Mouse (Mus musculus) embryo, embryonic 11 days (tissue): Measurements from ENCODE around the gene Cd2bp2.

Source experiments
- DNase-seq: peaks from one replicate; pipeline ENCODE4 v3.0.0-alpha.2; 2015

The Cd2bp2 gene

GRCm38 (mm10) chr7:127195544-127196295, at the start of gene Cd2bp2:
Gene Cd2bp2, minus strand, starts transcription at chr7:127196050.
- peak; percentile 99 for DNase-seq

- peak; percentile 17 for DNase-seq
These were observed 49.0 kb upstream of the Cd2bp2 start for GRCm38 (mm10) chr7:127244658-127245510.

DNA sequence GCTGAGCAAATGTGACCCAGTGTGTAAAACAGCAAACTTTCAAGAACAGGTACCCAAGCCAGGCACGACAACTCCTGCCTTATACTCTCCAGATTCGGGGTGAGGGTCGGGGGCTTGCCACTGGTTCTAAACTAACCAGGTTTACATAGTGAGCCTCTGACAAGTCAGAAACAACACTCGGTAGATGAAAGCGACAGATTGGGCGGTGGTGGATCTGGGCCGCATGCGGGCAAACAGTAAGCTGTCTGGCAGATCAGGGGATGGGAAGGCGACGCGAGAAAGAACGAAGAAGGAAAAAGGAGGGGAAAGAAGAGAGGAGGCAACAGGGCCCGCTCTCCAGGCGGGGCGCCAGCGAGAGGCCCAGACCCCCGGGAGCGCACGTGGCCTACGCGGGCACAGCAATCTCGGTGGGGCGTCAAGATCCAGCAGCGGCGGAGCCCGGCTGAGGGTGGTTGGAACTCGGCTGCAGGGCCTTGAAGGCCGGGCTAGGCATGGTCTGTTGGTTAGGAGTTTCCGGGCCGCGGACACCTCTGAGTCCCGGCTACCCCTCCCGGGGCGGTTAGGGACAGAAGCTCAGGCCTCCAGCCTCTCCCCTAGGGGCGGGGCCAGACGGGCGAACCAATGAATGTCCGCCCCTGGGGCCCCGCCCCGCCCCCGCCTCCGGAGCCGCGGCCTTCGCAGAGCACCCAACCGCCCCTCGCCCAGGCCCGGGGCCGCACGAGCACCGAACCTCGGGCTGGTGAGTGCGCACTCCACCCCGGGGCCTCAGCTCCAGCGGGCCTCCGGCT, 48.2 kb upstream of the Cd2bp2 start, which contains the start of gene Zfp771:
Gene Zfp771 (plus strand): TSS at position 405 of the 788 bp plus-strand sequence.
- DNase-seq: peak; percentile 98

DNA sequence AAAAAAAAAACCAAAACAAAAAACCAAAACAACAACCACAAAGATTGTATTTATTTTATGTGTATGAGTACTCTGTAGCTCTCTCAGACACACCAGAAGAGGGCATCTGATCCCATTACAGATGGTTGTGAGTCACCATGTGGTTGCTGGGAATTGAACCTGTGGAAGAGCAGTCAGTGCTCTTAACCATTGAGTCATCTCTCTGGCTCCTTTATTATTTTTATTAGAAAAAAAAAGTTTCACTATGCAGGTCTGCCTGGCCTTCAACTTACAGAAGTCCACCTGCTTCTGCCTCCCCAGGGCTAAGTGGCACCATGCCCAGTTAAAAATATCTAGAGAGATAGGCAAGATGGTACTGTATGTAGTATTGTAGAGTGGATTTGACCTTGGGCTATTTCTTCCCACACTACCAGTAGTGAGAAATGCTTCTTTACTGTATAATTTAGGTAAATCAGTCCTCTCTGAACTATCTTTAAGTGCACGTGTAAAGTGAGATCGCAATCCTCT, 47.6 kb upstream of the Cd2bp2 start:
- DNase-seq: no peak

GRCm38 (mm10) chr7:127234777-127235176, 38.9 kb upstream of the Cd2bp2 start:
- no peak for DNase-seq

DNA sequence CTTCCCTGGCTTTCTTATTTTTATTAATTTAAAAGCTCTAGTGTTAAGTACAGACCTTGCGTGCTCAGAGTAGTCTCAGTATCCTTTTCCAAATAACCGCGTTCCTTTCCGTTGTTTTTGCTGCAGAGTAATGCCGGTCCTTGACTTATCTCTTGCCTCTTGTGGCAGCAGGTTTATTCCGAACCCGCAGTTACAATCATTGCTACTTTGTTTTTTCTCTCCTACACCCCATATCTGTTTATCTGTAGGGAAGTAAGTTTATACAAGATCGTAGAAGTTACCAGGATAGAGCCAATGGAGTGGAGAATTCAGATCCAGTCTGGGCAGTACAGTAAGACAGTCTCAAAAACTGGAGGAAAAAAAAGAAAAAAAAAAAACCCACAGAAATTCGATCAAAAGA, 37.9 kb upstream of the Cd2bp2 start:
- DNase-seq: no peak

DNA sequence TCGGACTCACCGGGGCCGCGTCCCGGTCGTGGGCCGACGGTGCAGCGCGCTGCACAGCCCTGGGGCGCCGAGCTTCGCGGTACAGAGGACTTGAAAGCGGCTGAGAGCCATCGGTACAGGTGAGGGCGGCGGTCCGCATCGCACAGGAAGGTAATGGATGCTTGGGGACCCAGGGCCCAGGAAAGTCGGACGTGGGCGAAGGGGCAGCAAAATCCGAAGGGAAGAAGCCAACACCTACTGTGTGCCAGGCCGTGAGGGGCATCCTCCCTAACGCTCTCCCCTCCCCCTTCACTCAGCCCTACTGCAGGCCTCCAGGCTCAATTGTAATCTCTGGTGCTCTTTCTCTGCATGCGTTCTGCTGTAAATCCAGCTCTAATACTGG, 37.5 kb upstream of the Cd2bp2 start:
- peak; percentile 66 for DNase-seq

GRCm38 (mm10) chr7:127232622-127233367, 36.9 kb upstream of the Cd2bp2 start, which contains the start of the genes Zfp553 and Sept1:
Gene Zfp553, plus strand, starts transcription at chr7:127233061.
Gene Sept1, minus strand, starts transcription at chr7:127233130.
- DNase-seq: peak; percentile 94

GRCm38 (mm10) chr7:127231826-127232621, 36.2 kb upstream of the Cd2bp2 start:
- DNase-seq: peak; percentile 20

DNA sequence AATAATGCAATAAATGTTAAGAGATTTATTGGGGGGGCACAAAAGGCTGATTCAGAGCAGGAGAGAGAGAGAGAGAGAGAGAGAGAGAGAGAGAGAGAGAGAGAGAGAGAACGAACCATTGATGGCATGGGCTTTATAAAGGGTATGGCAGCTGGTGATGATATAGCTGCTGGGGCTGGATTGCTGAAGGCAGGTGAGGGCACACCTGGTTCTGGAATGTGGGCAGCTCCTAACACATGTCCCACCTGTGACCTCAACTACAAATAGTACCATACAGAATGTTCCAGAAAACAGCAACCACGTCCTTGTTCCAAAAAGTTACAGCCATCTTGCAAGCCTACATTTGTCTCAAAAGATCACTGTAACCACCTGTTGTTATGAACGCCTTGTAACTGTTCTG, 35.5 kb upstream of the Cd2bp2 start:
- DNase-seq: no peak

DNA sequence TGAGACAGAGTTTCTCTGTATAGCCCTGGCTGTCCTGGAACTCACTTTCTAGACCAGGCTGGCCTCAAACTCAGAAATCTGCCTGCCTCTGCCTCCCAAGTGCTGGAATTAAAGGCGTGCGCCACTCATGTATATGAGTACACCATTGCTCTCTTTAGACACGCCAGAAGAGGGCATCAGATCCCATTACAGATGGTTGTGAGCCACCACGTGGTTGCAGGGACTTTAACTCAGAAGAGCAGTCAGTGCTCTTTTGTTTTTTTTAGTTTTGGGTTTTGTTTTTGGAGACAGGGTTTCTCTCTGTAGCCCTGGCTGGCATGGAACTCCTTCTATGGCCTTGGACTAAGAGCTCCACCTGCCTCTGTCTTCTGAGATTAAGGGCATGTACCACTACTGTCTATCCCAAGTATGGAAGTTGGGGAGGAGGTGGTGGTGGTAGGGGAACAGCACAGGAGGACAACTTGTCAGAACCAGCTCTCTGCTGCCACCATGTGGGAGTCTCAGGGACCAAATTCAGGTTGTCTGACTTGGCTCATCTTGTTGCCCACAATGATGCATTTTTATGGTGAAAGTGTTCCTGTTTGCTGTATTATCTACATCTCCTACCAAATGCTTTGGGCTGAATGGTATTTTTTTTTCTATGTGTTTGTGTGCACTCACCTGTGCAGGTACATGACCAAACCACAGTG, 32.9 kb upstream of the Cd2bp2 start:
- DNase-seq: peak; percentile 74

DNA sequence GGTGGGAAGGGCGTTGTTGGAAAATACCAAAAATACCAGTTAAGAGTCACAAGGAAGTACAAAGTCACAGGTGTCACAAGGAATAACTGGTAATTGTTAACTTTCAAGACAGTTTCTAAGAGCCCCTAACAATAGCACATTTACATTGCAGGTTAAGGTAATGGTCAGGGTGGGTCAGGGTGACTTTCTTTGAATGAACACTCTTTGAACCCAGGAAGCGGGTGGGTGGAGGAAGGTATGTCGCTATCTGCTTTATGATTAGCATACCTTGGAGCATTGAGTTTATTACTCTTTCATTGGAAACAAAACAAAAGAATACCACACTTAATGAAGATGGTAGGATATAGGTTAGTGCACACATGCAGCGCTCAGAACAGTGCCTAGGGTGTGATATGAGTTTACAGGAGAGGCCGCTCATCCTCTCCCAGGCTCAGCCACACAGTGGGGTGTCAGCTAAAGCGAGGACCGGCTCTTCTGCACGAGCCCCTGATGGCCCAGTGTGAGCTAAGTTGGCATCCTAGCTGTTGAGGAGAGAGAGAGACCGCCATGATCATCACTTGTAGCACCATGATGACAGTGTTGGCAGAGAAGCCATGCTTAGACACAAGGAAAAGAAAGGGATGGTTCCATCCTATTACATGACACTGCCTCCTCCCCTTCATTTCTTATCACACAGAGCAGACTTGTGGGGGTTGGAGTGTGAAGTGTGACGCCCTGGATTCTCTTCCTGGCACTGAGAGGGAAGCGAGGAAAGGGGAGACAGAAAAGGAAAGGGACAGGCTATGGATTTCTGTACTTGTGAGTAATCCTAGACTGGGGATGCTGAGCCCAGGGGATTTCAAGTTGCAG, 29.5 kb upstream of the Cd2bp2 start:
- DNase-seq: no peak

DNA sequence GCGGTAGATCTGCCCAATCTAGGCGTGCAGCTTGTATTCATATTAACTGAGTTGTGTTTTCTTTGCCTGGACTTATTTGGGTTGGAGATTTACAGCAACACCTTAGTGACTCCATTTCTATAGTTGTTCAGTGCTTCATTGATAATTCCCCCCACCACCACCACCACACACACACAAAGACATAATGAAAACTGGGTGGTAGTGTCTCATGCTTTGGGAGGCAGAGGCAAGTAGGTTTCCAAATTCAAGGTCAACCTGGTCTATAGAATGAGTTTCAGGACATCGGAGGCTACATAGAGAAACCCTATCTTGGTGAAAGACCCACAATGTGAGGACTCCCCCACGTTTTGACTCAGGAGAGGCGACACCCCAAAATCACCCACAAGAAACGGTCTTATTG, 28.8 kb upstream of the Cd2bp2 start:
- no peak for DNase-seq

- no peak for DNase-seq
These were observed 27.9 kb upstream of the Cd2bp2 start for GRCm38 (mm10) chr7:127223515-127224478.

DNA sequence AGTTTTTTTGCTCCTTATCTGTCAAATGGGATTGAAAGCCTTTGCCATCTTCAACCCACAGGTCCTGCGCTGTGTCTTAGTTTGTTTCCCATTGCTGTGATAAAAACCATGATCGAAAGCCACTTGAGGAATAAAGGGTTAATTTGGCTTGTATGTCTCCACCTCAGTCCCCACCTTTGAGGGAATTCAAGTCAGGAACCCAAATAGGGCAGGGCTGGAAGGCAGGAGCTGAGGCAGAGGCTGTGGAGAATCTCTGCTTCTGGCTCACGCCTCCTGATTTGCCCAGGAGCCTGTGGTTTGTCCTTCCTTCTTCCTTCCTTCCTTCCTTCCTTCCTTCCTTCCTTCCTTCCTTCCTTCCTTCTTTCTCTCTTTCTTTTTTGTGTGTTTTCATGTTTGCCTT, 27.3 kb upstream of the Cd2bp2 start:
- no peak for DNase-seq

GRCm38 (mm10) chr7:127220440-127220839, 24.6 kb upstream of the Cd2bp2 start:
- DNase-seq: no peak

GRCm38 (mm10) chr7:127218670-127219069, 22.8 kb upstream of the Cd2bp2 start:
- no peak for DNase-seq

DNA sequence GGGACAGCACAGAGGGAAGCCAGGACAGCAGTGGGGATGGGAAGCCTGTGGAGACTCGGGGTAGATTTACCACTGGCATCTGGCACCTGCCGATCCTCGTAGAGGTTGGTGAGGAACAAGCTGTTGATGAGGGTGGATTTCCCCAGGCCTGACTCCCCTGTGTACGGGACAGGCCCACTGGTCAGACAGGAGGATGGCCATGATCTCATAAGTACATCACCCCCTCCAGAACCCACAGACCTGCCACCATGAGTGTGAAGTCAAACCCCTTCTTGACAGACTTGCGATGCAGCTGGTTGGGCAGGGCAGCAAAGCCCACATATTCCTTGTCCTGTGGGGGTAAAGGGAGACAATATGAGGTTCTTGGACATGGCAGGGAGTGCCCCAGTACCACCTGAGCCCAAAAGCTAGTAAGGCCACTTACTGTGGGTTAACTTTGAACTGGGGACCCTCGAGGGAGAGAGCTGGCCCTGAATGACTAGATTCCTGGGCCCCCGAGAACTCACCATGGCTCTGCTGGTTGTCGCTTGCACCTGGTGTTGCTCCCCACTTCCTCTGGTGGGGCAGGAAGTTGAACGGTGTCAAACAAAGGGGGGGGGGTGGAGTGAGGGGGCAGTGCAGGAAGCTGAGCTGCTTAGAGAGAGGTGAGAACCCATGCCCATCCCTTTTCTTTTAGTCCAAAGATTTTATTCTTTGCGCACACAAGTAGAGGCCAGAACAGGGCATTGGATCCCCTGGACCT, 22.2 kb upstream of the Cd2bp2 start:
- DNase-seq: no peak
